Mouse (Mus musculus) liver, embryonic 11.5 days (tissue): ENCODE measurements at regions not wholly inside any gene's neighbourhood (a gene's known extent, or its start where the extent isn't known, plus 50 kb on each side); places are given as distances from the start of the nearest gene placed in this dataset.

Experiments used
- ATAC-seq: fragments of 200-750 bp; cut with Nextera tagmentation; replicated peaks from 2 replicates; pipeline ENCODE4 v1.8.0; 2017; ENCODE audit warnings: moderate number of reproducible peaks, mild to moderate bottlenecking, moderate TSS enrichment, moderate library complexity; ENCODE audit not compliant: low FRiP score
- DNase-seq: peaks from one replicate; pipeline ENCODE4 v3.0.0-alpha.2; 2017; ENCODE audit warnings: low spot score
- H3K27ac ChIP-seq: fragments of 300-500 bp; sonication (generic); 2 replicates; pipeline ENCODE4 v1.5.1; 2014; ENCODE audit warnings: mild to moderate bottlenecking, low read depth, low read length, control low read depth
- H3K27me3 ChIP-seq: fragments of 300-500 bp; sonication (generic); replicated peaks from 2 replicates; pipeline ENCODE4 v1.6.1; 2014; ENCODE audit warnings: low read length, mixed read lengths; ENCODE audit not compliant: control insufficient read depth, insufficient read depth
- H3K36me3 ChIP-seq: fragments of 300-500 bp; sonication (generic); 2 replicates; pipeline ENCODE4 v1.6.1; 2014; ENCODE audit warnings: mild to moderate bottlenecking, low read length, moderate library complexity, mixed read lengths; ENCODE audit not compliant: control insufficient read depth, insufficient read depth
- H3K4me1 ChIP-seq: fragments of 300-500 bp; sonication (generic); replicated peaks from 2 replicates; pipeline ENCODE4 v1.6.1; 2014; ENCODE audit warnings: low read length, mixed read lengths; ENCODE audit not compliant: control insufficient read depth, insufficient read depth
- H3K4me2 ChIP-seq: fragments of 300-500 bp; sonication (generic); 2 replicates; pipeline ENCODE4 v1.6.1; 2014; ENCODE audit warnings: mild to moderate bottlenecking, control low read depth, moderate library complexity
- H3K4me3 ChIP-seq: fragments of 300-500 bp; sonication (generic); 2 replicates; pipeline ENCODE4 v1.5.1; 2014; ENCODE audit warnings: low read depth, low read length, control low read depth
- H3K9ac ChIP-seq: fragments of 300-500 bp; sonication (generic); 2 replicates; pipeline ENCODE4 v1.6.1; 2014; ENCODE audit warnings: low read depth, low read length, control low read depth
- H3K9me3 ChIP-seq: fragments of 300-500 bp; sonication (generic); 2 replicates; pipeline ENCODE4 v1.6.1; 2016; ENCODE audit warnings: low read length, inconsistent platforms, mixed read lengths; ENCODE audit not compliant: control insufficient read depth
- WGBS: fragments of 180-500 bp; shearing (Covaris S2); extraction: QIAGEN DNeasy Blood & Tissue Kit; methylation state at CpG from one replicate; pipeline ENCODE4 v1.1.7; 2014; 5-methylcytosine and 5-hydroxymethylcytosine counted together

GRCm38 (mm10) chr10:37589889-37590288 lies 451.2 kb upstream of the Marcks start:
- no peak overlapping the region for H3K9ac ChIP-seq
- no peak overlapping the region for H3K4me3 ChIP-seq
- no peak for DNase-seq
- WGBS: 83% methylated on average over 2 of the region's 2 CpGs
- H3K4me1 ChIP-seq: no peaks in the 10 kb centered on the region
- H3K9me3 ChIP-seq: no peaks in the 10 kb centered on the region
- H3K27me3 ChIP-seq: no peaks in the 10 kb centered on the region
- no peak overlapping the region for H3K4me2 ChIP-seq
- no peaks in the 10 kb centered on the region for H3K36me3 ChIP-seq
- ATAC-seq: no peak
- no peak overlapping the region for H3K27ac ChIP-seq

DNA sequence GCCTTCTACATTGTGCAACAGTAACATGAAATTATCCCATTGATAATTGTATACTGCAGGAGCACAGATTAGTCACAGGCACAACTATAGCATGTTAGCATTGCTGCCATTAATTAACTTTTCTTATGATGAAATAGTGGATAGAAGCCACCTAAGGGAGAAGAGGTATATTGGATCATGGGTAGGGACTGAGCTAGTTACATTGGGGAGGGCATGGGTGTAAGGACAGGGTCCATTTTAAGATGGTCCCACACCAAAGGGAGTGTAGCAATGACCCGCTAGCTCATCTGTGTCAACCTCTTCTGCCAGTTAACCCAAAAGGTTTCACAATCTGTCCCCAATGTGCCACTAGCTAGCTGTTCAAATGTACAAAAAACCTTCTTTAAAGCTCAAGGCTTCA lies 450.3 kb upstream of the Marcks start:
- 89% methylated on average over 1 of the region's 1 CpGs for WGBS
- no peak overlapping the region for H3K27ac ChIP-seq
- no peaks in the 10 kb centered on the region for H3K4me1 ChIP-seq
- no peak overlapping the region for H3K9ac ChIP-seq
- no peaks in the 10 kb centered on the region for H3K9me3 ChIP-seq
- ATAC-seq: no peak
- no peak overlapping the region for H3K4me3 ChIP-seq
- no peaks in the 10 kb centered on the region for H3K36me3 ChIP-seq
- no peaks in the 10 kb centered on the region for H3K27me3 ChIP-seq
- no peak for DNase-seq
- H3K4me2 ChIP-seq: no peak overlapping the region

- H3K27ac ChIP-seq: no peak overlapping the region
- no peak overlapping the region for H3K9ac ChIP-seq
- WGBS: 83% methylated on average over 2 of the region's 2 CpGs
- no peak for DNase-seq
- H3K4me3 ChIP-seq: no peak overlapping the region
- no peaks in the 10 kb centered on the region for H3K27me3 ChIP-seq
- H3K4me1 ChIP-seq: no peaks in the 10 kb centered on the region
- H3K36me3 ChIP-seq: no peaks in the 10 kb centered on the region
- ATAC-seq: no peak
- no peaks in the 10 kb centered on the region for H3K9me3 ChIP-seq
- no peak overlapping the region for H3K4me2 ChIP-seq
These were observed 432.5 kb upstream of the Marcks start for GRCm38 (mm10) chr10:37571171-37571570.

DNA sequence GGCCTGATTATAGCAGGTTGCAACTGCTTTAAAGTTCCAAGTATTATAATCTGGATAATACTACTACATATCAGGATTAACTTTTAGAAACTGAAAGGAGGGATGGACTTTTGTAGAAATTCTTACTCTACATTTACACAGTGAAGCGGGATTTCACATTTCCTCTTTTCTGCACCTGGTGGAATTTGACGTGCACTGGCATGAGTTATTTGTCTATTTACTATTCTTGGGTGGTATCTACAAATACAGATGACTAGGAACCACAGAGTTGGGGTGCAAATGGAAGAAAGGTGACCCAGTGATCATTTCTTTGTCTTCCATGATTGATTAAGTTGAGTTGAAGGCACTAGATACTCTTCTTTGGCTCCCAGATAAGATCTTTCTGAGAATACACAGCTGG lies 423.0 kb upstream of the Marcks start:
- Histone ChIP-seq H3K4me2 (no peak overlapping the region), H3K4me1 (no peaks in the 10 kb centered on the region), H3K36me3 (no peaks in the 10 kb centered on the region), H3K4me3 (no peak overlapping the region), H3K27ac (no peak overlapping the region), H3K9me3 (no peaks in the 10 kb centered on the region), H3K9ac (no peak overlapping the region), H3K27me3 (no peaks in the 10 kb centered on the region)
- DNase-seq (no peak), ATAC-seq (no peak)
- 86% methylated on average over 2 of the region's 2 CpGs for WGBS

DNA sequence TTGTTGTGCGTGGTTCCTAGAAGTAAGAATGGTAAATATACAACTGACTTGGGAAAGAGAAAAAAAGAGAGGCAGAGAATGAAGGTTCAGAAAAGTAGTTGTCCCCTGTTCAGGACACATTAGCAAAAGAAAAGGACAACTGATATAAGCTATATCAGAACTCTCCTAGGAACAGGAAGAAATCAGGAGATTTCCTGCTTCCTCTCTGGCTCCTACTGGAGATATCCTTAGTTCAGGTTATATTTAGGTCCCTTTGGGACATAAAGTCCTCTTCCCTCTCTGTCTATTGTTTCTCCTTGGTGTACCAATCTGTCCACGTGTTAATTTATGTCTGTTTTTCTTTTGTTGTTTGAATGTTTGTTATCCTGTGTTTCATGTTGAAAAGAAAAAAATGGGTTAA lies 410.7 kb upstream of the Marcks start:
- 73% methylated on average over 2 of the region's 2 CpGs for WGBS
- no peaks in the 10 kb centered on the region for H3K9me3 ChIP-seq
- H3K4me3 ChIP-seq: no peak overlapping the region
- H3K4me2 ChIP-seq: no peak overlapping the region
- DNase-seq (no peak), ATAC-seq (no peak)
- H3K27me3 ChIP-seq: no peaks in the 10 kb centered on the region
- H3K4me1 ChIP-seq: no peaks in the 10 kb centered on the region
- no peak overlapping the region for H3K27ac ChIP-seq
- H3K36me3 ChIP-seq: no peaks in the 10 kb centered on the region
- H3K9ac ChIP-seq: no peak overlapping the region

- H3K4me2 ChIP-seq: no peak overlapping the region
- no peak overlapping the region for H3K9ac ChIP-seq
- no peaks in the 10 kb centered on the region for H3K27me3 ChIP-seq
- H3K4me1 ChIP-seq: no peaks in the 10 kb centered on the region
- DNase-seq (no peak), ATAC-seq (no peak)
- no peak overlapping the region for H3K4me3 ChIP-seq
- no peaks in the 10 kb centered on the region for H3K9me3 ChIP-seq
- H3K36me3 ChIP-seq: no peaks in the 10 kb centered on the region
- no peak overlapping the region for H3K27ac ChIP-seq
- WGBS: 73% methylated on average over 1 of the region's 1 CpGs
These were observed 402.0 kb upstream of the Marcks start for GRCm38 (mm10) chr10:37540703-37541102.

- WGBS: 83% methylated on average over 3 of the region's 3 CpGs
- Histone ChIP-seq H3K36me3 (no peaks in the 10 kb centered on the region), H3K9me3 (no peaks in the 10 kb centered on the region), H3K4me3 (no peak overlapping the region), H3K4me2 (no peak overlapping the region), H3K27ac (no peak overlapping the region), H3K9ac (no peak overlapping the region), H3K4me1 (no peaks in the 10 kb centered on the region), H3K27me3 (no peaks in the 10 kb centered on the region)
- DNase-seq: no peak
- no peak for ATAC-seq
These were observed 367.4 kb upstream of the Marcks start for GRCm38 (mm10) chr10:37505966-37506615.

DNA sequence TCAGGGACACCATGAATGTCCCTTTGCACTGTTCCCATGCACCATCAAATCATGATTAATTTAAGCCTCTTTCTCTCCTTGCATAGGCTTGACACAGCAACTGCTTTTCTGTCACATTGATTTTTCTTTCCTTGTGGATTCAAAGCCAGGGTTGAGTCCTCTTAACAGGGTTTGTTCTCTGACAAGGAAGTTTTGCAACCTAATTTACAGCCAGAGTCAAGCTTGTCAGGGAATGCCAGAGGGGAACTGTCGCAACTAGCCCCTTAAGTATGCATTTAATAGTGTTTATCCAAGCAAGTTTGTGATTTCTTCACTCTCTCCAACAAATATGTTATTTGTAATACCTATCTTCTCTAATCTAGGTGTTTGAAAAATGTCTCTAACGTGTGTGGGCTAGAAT lies 365.7 kb upstream of the Marcks start:
- no peak overlapping the region for H3K27ac ChIP-seq
- H3K9me3 ChIP-seq: no peaks in the 10 kb centered on the region
- no peaks in the 10 kb centered on the region for H3K36me3 ChIP-seq
- DNase-seq (no peak), ATAC-seq (no peak)
- no peak overlapping the region for H3K4me3 ChIP-seq
- no peak overlapping the region for H3K9ac ChIP-seq
- WGBS: 57% methylated on average over 2 of the region's 2 CpGs
- H3K4me1 ChIP-seq: no peaks in the 10 kb centered on the region
- no peak overlapping the region for H3K4me2 ChIP-seq
- H3K27me3 ChIP-seq: no peaks in the 10 kb centered on the region

GRCm38 (mm10) chr10:37502505-37502904 lies 363.8 kb upstream of the Marcks start:
- no peak for ATAC-seq
- no peak for DNase-seq
- no peak overlapping the region for H3K9ac ChIP-seq
- no peaks in the 10 kb centered on the region for H3K27me3 ChIP-seq
- H3K9me3 ChIP-seq: no peaks in the 10 kb centered on the region
- no peaks in the 10 kb centered on the region for H3K4me1 ChIP-seq
- H3K36me3 ChIP-seq: no peaks in the 10 kb centered on the region
- no peak overlapping the region for H3K4me3 ChIP-seq
- no peak overlapping the region for H3K4me2 ChIP-seq
- no peak overlapping the region for H3K27ac ChIP-seq
